Mouse (Mus musculus) kidney, embryonic 14.5 days (tissue): ENCODE results near the gene Evi5. TPM values are rescaled to one million over a fixed set of nuclear protein-coding genes. Genes with fewer than 3 reads are reported as not detected.

Experiments used
- ATAC-seq: fragments of 200-750 bp; cut with Nextera tagmentation; 2 replicates; pipeline ENCODE4 v1.8.0; 2017; ENCODE audit warnings: moderate number of reproducible peaks, mild to moderate bottlenecking, moderate TSS enrichment, moderate library complexity; ENCODE audit not compliant: low FRiP score, low TSS enrichment
- H3K27ac ChIP-seq: fragments of 300-500 bp; sonication (generic); 2 replicates; pipeline ENCODE4 v1.5.1; 2014; ENCODE audit warnings: low read depth, mild to moderate bottlenecking, low read length, moderate library complexity, mixed read lengths
- H3K27me3 ChIP-seq: fragments of 300-500 bp; sonication (generic); 2 replicates; pipeline ENCODE4 v1.6.1; 2014; ENCODE audit warnings: mild to moderate bottlenecking, low read length; ENCODE audit not compliant: control insufficient read depth, insufficient read depth
- H3K36me3 ChIP-seq: fragments of 300-500 bp; sonication (generic); 2 replicates; pipeline ENCODE4 v1.6.1; 2014; ENCODE audit warnings: low read length, mixed read lengths; ENCODE audit not compliant: control insufficient read depth, insufficient read depth
- H3K4me1 ChIP-seq: fragments of 300-500 bp; sonication (generic); 2 replicates; pipeline ENCODE4 v1.6.1; 2014; ENCODE audit warnings: low read length, mixed read lengths; ENCODE audit not compliant: control insufficient read depth, insufficient read depth
- H3K4me2 ChIP-seq: fragments of 300-500 bp; sonication (generic); replicated peaks from 2 replicates; pipeline ENCODE4 v1.6.1; 2014; ENCODE audit warnings: low read depth, mild to moderate bottlenecking, low read length
- H3K4me3 ChIP-seq: fragments of 300-500 bp; sonication (generic); 2 replicates; pipeline ENCODE4 v1.5.1; 2014; ENCODE audit warnings: mild to moderate bottlenecking, low read length
- H3K9ac ChIP-seq: fragments of 300-500 bp; sonication (generic); 2 replicates; pipeline ENCODE4 v1.6.1; 2014; ENCODE audit warnings: low read depth, mild to moderate bottlenecking, low read length, moderate library complexity
- H3K9me3 ChIP-seq: fragments of 300-500 bp; sonication (generic); 2 replicates; pipeline ENCODE4 v1.6.1; 2016; ENCODE audit warnings: low read length; ENCODE audit not compliant: control insufficient read depth
- WGBS: fragments of 180-500 bp; shearing (Covaris S2); extraction: QIAGEN DNeasy Blood & Tissue Kit; methylation state at CpG from one replicate; pipeline ENCODE4 v1.1.7; 2014; 5-methylcytosine and 5-hydroxymethylcytosine counted together
- polyA plus RNA-seq: library from polyadenylated mRNA; unstranded; fragments of >200 nt; fragmentation: Nextera tagmentation; extraction: Ambion mirVana; gene quantifications from 2 replicates; pipeline ENCODE4 v1.2.1, GENCODE M21; 2014

Gene Evi5
- polyA plus RNA-seq, 1 experiment from 2014 or later: 74.6 TPM

- ATAC-seq: no peak
- Histone ChIP-seq H3K36me3 (peaks cover 6% of the 10 kb centered on the region; the same call in 1 of the 2 replicates), H3K4me2 (no peak overlapping the region), H3K4me1 (no peaks in the 10 kb centered on the region), H3K9ac (no peak overlapping the region), H3K27ac (no peak overlapping the region), H3K4me3 (no peak overlapping the region), H3K27me3 (no peaks in the 10 kb centered on the region), H3K9me3 (no peaks in the 10 kb centered on the region)
- WGBS: 88% methylated on average over 3 of the region's 3 CpGs
These were observed 96.1 kb downstream of the Evi5 start for GRCm38 (mm10) chr5:107778763-107779162.

- no peak for ATAC-seq
- no peaks in the 10 kb centered on the region for H3K4me1 ChIP-seq
These were observed 97.4 kb downstream of the Evi5 start for GRCm38 (mm10) chr5:107777545-107777830.

GRCm38 (mm10) chr5:107776777-107777544 is 97.9 kb downstream of the Evi5 start:
- H3K9me3 ChIP-seq: no peaks in the 10 kb centered on the region
- no peak for ATAC-seq
- H3K36me3 ChIP-seq: peaks cover 2% of the 10 kb centered on the region; the same call in 1 of the 2 replicates
- no peaks in the 10 kb centered on the region for H3K27me3 ChIP-seq
- no peak overlapping the region for H3K27ac ChIP-seq
- H3K4me3 ChIP-seq: no peak overlapping the region
- 85% methylated on average over 4 of the region's 4 CpGs for whole genome bisulfite sequencing
- no peak overlapping the region for H3K4me2 ChIP-seq
- H3K4me1 ChIP-seq: no peaks in the 10 kb centered on the region
- H3K9ac ChIP-seq: no peak overlapping the region

More at GRCm38 (mm10) chr5:107777545-107777830, 97.4 kb downstream of the Evi5 start:
- Histone ChIP-seq H3K27ac (no peak overlapping the region), H3K27me3 (no peaks in the 10 kb centered on the region), H3K9ac (no peak overlapping the region), H3K9me3 (no peaks in the 10 kb centered on the region), H3K36me3 (peaks cover 6% of the 10 kb centered on the region; the same call in 1 of the 2 replicates), H3K4me3 (no peak overlapping the region), H3K4me2 (no peak overlapping the region)
- 92% methylated on average over 1 of the region's 1 CpGs for WGBS

GRCm38 (mm10) chr5:107775875-107776274 is 99.0 kb downstream of the Evi5 start:
- H3K4me1 ChIP-seq: no peaks in the 10 kb centered on the region
- 100% methylated on average over 1 of the region's 1 CpGs for WGBS
- ATAC-seq: no peak
- no peak overlapping the region for H3K9ac ChIP-seq
- no peaks in the 10 kb centered on the region for H3K9me3 ChIP-seq
- no peaks in the 10 kb centered on the region for H3K36me3 ChIP-seq
- H3K4me3 ChIP-seq: no peak overlapping the region
- no peaks in the 10 kb centered on the region for H3K27me3 ChIP-seq
- no peak overlapping the region for H3K27ac ChIP-seq
- H3K4me2 ChIP-seq: no peak overlapping the region

GRCm38 (mm10) chr5:107772049-107772448 is 102.9 kb downstream of the Evi5 start:
- Histone ChIP-seq H3K4me1 (no peaks in the 10 kb centered on the region), H3K27me3 (no peaks in the 10 kb centered on the region), H3K27ac (no peak overlapping the region), H3K36me3 (no peaks in the 10 kb centered on the region), H3K9me3 (0 out of 2 replicates have a peak, but pooled peaks cover 3% of the 10 kb centered on the region), H3K4me3 (no peak overlapping the region), H3K9ac (no peak overlapping the region), H3K4me2 (no peak overlapping the region)
- no peak for ATAC-seq
- 87% methylated on average over 5 of the region's 5 CpGs for WGBS

GRCm38 (mm10) chr5:107768224-107768623 is 106.7 kb downstream of the Evi5 start:
- H3K27me3 ChIP-seq: no peaks in the 10 kb centered on the region
- peaks cover 2% of the 10 kb centered on the region; the same call in 1 of the 2 replicates for H3K36me3 ChIP-seq
- 93% methylated on average over 1 of the region's 1 CpGs for WGBS
- ATAC-seq: no peak
- H3K4me2 ChIP-seq: no peak overlapping the region
- H3K4me1 ChIP-seq: no peaks in the 10 kb centered on the region
- H3K9ac ChIP-seq: no peak overlapping the region
- H3K27ac ChIP-seq: no peak overlapping the region
- H3K4me3 ChIP-seq: no peak overlapping the region
- H3K9me3 ChIP-seq: 0 out of 2 replicates have a peak, but pooled peaks cover 3% of the 10 kb centered on the region

GRCm38 (mm10) chr5:107765946-107766345 is 109.0 kb downstream of the Evi5 start:
- Histone ChIP-seq H3K4me3 (no peak overlapping the region), H3K4me1 (no peaks in the 10 kb centered on the region), H3K4me2 (no peak overlapping the region), H3K9me3 (0 out of 2 replicates have a peak, but pooled peaks cover 3% of the 10 kb centered on the region), H3K9ac (no peak overlapping the region), H3K36me3 (peaks cover 2% of the 10 kb centered on the region; the same call in 1 of the 2 replicates), H3K27ac (no peak overlapping the region), H3K27me3 (no peaks in the 10 kb centered on the region)
- ATAC-seq: no peak
- WGBS: 95% methylated on average over 4 of the region's 4 CpGs

GRCm38 (mm10) chr5:107764486-107764885 is 110.4 kb downstream of the Evi5 start:
- 73% methylated on average over 1 of the region's 1 CpGs for WGBS

GRCm38 (mm10) chr5:107763674-107764073 is 111.2 kb downstream of the Evi5 start:
- no peak for ATAC-seq
- no peak overlapping the region for H3K4me3 ChIP-seq
- H3K36me3 ChIP-seq: peaks cover 5% of the 10 kb centered on the region; the same call in 1 of the 2 replicates
- no peaks in the 10 kb centered on the region for H3K4me1 ChIP-seq
- no peak overlapping the region for H3K4me2 ChIP-seq
- H3K9ac ChIP-seq: no peak overlapping the region
- no peaks in the 10 kb centered on the region for H3K27me3 ChIP-seq
- no peak overlapping the region for H3K27ac ChIP-seq
- 0 out of 2 replicates have a peak, but pooled peaks cover 3% of the 10 kb centered on the region for H3K9me3 ChIP-seq

More at GRCm38 (mm10) chr5:107764486-107764885, 110.4 kb downstream of the Evi5 start:
- Histone ChIP-seq H3K27me3 (no peaks in the 10 kb centered on the region), H3K4me3 (no peak overlapping the region), H3K4me2 (no peak overlapping the region), H3K4me1 (no peaks in the 10 kb centered on the region), H3K9ac (no peak overlapping the region), H3K9me3 (0 out of 2 replicates have a peak, but pooled peaks cover 3% of the 10 kb centered on the region), H3K36me3 (peaks cover 5% of the 10 kb centered on the region; the same call in 1 of the 2 replicates), H3K27ac (no peak overlapping the region)
- ATAC-seq: no peak
